Mouse (Mus musculus) CH12.LX (cell line): ENCODE results near the gene Olfr1364. TPM values are rescaled to one million over a fixed set of nuclear protein-coding genes. Genes with fewer than 3 reads are reported as not detected.

ENCODE experiments used
- DNase-seq: peaks from one replicate; pipeline ENCODE4 v3.0.0-alpha.2; 2013; ENCODE audit errors: extremely low read depth
- H3K27ac ChIP-seq: 2 replicates; pipeline ENCODE4 v1.5.1; 2012; ENCODE audit warnings: low read depth, mild to moderate bottlenecking, control low read depth, moderate library complexity; ENCODE audit not compliant: insufficient read depth
- H3K27me3 ChIP-seq: replicated peaks from 2 replicates; pipeline ENCODE3; 2012; ENCODE audit warnings: inconsistent platforms
- H3K36me3 ChIP-seq, 2 experiments: replicated peaks in 1 of 2; 2 replicates each; pipeline versions ENCODE3 to v1.6.1; 2012; ENCODE audit warnings: inconsistent platforms in 1 of 2, low read length in 1 of 2, mild to moderate bottlenecking in 1 of 2, mixed read lengths in 1 of 2, moderate library complexity in 1 of 2; ENCODE audit not compliant: control insufficient read depth in 1 of 2, insufficient read depth in 1 of 2
- H3K4me1 ChIP-seq, 2 experiments: 2 replicates each; pipeline ENCODE4 v1.6.1; 2012; ENCODE audit warnings: inconsistent platforms in 1 of 2, moderate library complexity in 1 of 2; ENCODE audit not compliant: insufficient read depth in 2 of 2, control insufficient read depth in 1 of 2
- H3K4me2 ChIP-seq: 2 replicates; pipeline ENCODE4 v1.6.1; 2012; ENCODE audit warnings: low read depth, mild to moderate bottlenecking, control low read depth; ENCODE audit not compliant: poor library complexity, insufficient read depth, severe bottlenecking
- H3K4me3 ChIP-seq, 3 experiments: fragments of 150-350 bp in 1 of 3; sonication (generic) in 1 of 3; replicated peaks in 1 of 3; 2 replicates each; pipeline versions ENCODE3 to v1.5.1; 2011 to 2012; ENCODE audit warnings: low read depth in 2 of 3, low read length in 2 of 3, mild to moderate bottlenecking in 2 of 3, moderate library complexity in 2 of 3, control low read depth in 1 of 3, improper control_type of control experiment in 1 of 3, inconsistent platforms in 1 of 3, mixed read lengths in 1 of 3; ENCODE audit not compliant: poor library complexity in 1 of 3
- H3K79me2 ChIP-seq: replicated peaks from 2 replicates; pipeline ENCODE4 v1.6.1; 2012; ENCODE audit warnings: mild to moderate bottlenecking, moderate library complexity; ENCODE audit not compliant: control insufficient read depth, poor library complexity, insufficient read depth, severe bottlenecking; ENCODE audit errors: extremely low read depth
- H3K9ac ChIP-seq: 2 replicates; pipeline ENCODE4 v1.6.1; 2012; ENCODE audit warnings: low read depth, mild to moderate bottlenecking, control low read depth, moderate library complexity; ENCODE audit not compliant: insufficient read depth
- H3K9me3 ChIP-seq: replicated peaks from 2 replicates; pipeline ENCODE3; 2012; ENCODE audit warnings: low read length, inconsistent platforms, mixed read lengths
- BHLHE40 ChIP-seq: IDR thresholded peaks from 2 replicates; pipeline ENCODE4 v1.6.1; 2011; ENCODE audit warnings: mild to moderate bottlenecking, low read depth, low read length, improper control_type of control experiment
- CHD2 ChIP-seq: IDR thresholded peaks from 2 replicates; pipeline ENCODE4 v1.6.1; 2011; ENCODE audit warnings: low read length, improper control_type of control experiment
- CTCF ChIP-seq, 2 experiments: IDR thresholded peaks in 1 of 2; conservative IDR thresholded peaks in 1 of 2; 2 replicates each; pipeline ENCODE4 v1.5.1; 2011 to 2012; ENCODE audit warnings: low read depth in 2 of 2, low read length in 2 of 2, improper control_type of control experiment in 1 of 2, inconsistent platforms in 1 of 2, mild to moderate bottlenecking in 1 of 2, moderate library complexity in 1 of 2
- E2F4 ChIP-seq: IDR thresholded peaks from 2 replicates; pipeline ENCODE4 v1.6.1; 2011; ENCODE audit warnings: low read depth, low read length, improper control_type of control experiment; ENCODE audit not compliant: insufficient replicate concordance
- ELF1 ChIP-seq: IDR thresholded peaks from 2 replicates; pipeline ENCODE4 v1.6.1; 2014; ENCODE audit warnings: low read depth, mild to moderate bottlenecking, inconsistent platforms, low read length, improper control_type of control experiment
- EP300 ChIP-seq: IDR thresholded peaks from 2 replicates; pipeline ENCODE4 v1.6.1; 2011; ENCODE audit warnings: low read length, improper control_type of control experiment
- GABPA ChIP-seq: IDR thresholded peaks from 2 replicates; pipeline ENCODE4 v1.6.1; 2012; ENCODE audit warnings: low read depth, low read length, improper control_type of control experiment, inconsistent platforms; ENCODE audit not compliant: insufficient replicate concordance
- HCFC1 ChIP-seq: IDR thresholded peaks from 2 replicates; pipeline ENCODE4 v1.6.1; 2012; ENCODE audit warnings: low read depth, mild to moderate bottlenecking, inconsistent platforms, low read length, improper control_type of control experiment
- IRF4 ChIP-seq: IDR thresholded peaks from 2 replicates; pipeline ENCODE4 v1.6.1; 2014; ENCODE audit warnings: low read depth, mild to moderate bottlenecking, inconsistent platforms, low read length, improper control_type of control experiment
- JUN ChIP-seq: IDR thresholded peaks from 2 replicates; pipeline ENCODE4 v1.6.1; 2011; ENCODE audit warnings: low read depth, mild to moderate bottlenecking, low read length, improper control_type of control experiment, moderate library complexity; ENCODE audit not compliant: insufficient read depth
- KAT2A ChIP-seq: IDR thresholded peaks from 2 replicates; pipeline ENCODE4 v1.6.1; 2012; ENCODE audit warnings: low read length, improper control_type of control experiment, inconsistent platforms; ENCODE audit not compliant: insufficient replicate concordance
- MAFK ChIP-seq: IDR thresholded peaks from 2 replicates; pipeline ENCODE4 v1.6.1; 2011; ENCODE audit warnings: low read length, improper control_type of control experiment; ENCODE audit not compliant: insufficient replicate concordance
- MAX ChIP-seq: IDR thresholded peaks from 2 replicates; pipeline ENCODE4 v1.6.1; 2011; ENCODE audit warnings: low read length, improper control_type of control experiment
- MYC ChIP-seq: IDR thresholded peaks from 2 replicates; pipeline ENCODE4 v1.6.1; 2011; ENCODE audit warnings: low read depth, mild to moderate bottlenecking, improper control_type of control experiment, low read length
- NELFE ChIP-seq: IDR thresholded peaks from 2 replicates; pipeline ENCODE4 v1.6.1; 2011; ENCODE audit warnings: low read depth, low read length, improper control_type of control experiment
- NRF1 ChIP-seq: IDR thresholded peaks from 2 replicates; pipeline ENCODE4 v1.6.1; 2014; ENCODE audit warnings: low read depth, mild to moderate bottlenecking, inconsistent platforms, low read length, improper control_type of control experiment, moderate library complexity
- PAX5 ChIP-seq: IDR thresholded peaks from 2 replicates; pipeline ENCODE4 v1.6.1; 2012; ENCODE audit warnings: low read length, inconsistent platforms, mixed read lengths
- POLR2AphosphoS2 ChIP-seq: IDR thresholded peaks from 2 replicates; pipeline ENCODE4 v1.6.1; 2011; ENCODE audit warnings: low read depth, low read length, improper control_type of control experiment
- TCF12 ChIP-seq: IDR thresholded peaks from 2 replicates; pipeline ENCODE4 v1.6.1; 2014; ENCODE audit warnings: low read depth, mild to moderate bottlenecking, inconsistent platforms, low read length, improper control_type of control experiment
- UBTF ChIP-seq: IDR thresholded peaks from 2 replicates; pipeline ENCODE4 v1.6.1; 2012; ENCODE audit warnings: low read depth, mild to moderate bottlenecking, inconsistent platforms, low read length, improper control_type of control experiment, moderate library complexity
- ZMIZ1 ChIP-seq: IDR thresholded peaks from 2 replicates; pipeline ENCODE4 v1.6.1; 2012; ENCODE audit warnings: low read depth, mild to moderate bottlenecking, inconsistent platforms, low read length, improper control_type of control experiment
- dilution Hi-C: fragments of 300-500 bp; cut with MboI; formaldehyde crosslinking; loops from 2 replicates; pipeline ENCODE4 v1.14.3; 2020; ENCODE audit warnings: low sequenced_read_pairs; ENCODE audit not compliant: extremely low pct_unique_long_range_greater_than_20kb, extremely low pct_ligation_motif_present
- in situ Hi-C: fragments of 300-500 bp; cut with MboI; formaldehyde crosslinking; loops from 3 replicates; pipeline ENCODE4 v1.14.3; 2019; ENCODE audit warnings: low sequenced_read_pairs, low pct_ligation_motif_present, low pct_unique_long_range_greater_than_20kb, mixed read lengths
- polyA plus RNA-seq: library from polyadenylated mRNA; unstranded; fragments of >175 nt; gene quantifications from 2 replicates; pipeline ENCODE4 v1.2.1, GENCODE M21; 2012; ENCODE audit warnings: low read depth; ENCODE audit not compliant: insufficient read length
- total RNA-seq, 2 experiments: library from RNA; depleted of rRNA; stranded (reverse); fragments of 300-350 nt in 1 of 2; fragments of >200 nt in 1 of 2; gene quantifications; 2 replicates each; pipeline ENCODE4 v1.2.3; 2012 to 2014

The Olfr1364 gene
- total RNA-seq (2012; rRNA removed) = not detected in 2 replicates
- not detected in 2 replicates for total RNA-seq (2014; rRNA removed)
- not detected in 2 replicates for polyA plus RNA-seq

- H3K79me2 ChIP-seq = no peaks in the 10 kb centered on the region
- H3K4me3 ChIP-seq = no peak within 1 kb of the TSS
- H3K9ac ChIP-seq = no peak within 1 kb of the TSS
- H3K9me3 ChIP-seq = no peaks in the 10 kb centered on the region
- no peak for DNase-seq
- no peak within 1 kb of the TSS for H3K27ac ChIP-seq
- dilution Hi-C loops = no loop called here
- H3K4me2 ChIP-seq = no peak within 1 kb of the TSS
- no peaks in the 10 kb centered on the region for H3K27me3 ChIP-seq
- TF ChIP-seq JUN (no peak), MAFK (no peak), ELF1 (no peak), CTCF (conservative IDR thresholded peaks at IDR 0.05 in 1 of 2, IDR thresholded peaks at IDR 0.05 in 1 of 2; ENCODE audit: low read depth in 2 of 2, low read length in 2 of 2) (no peak), POLR2AphosphoS2 (no peak), MYC (no peak), CHD2 (no peak), UBTF (no peak)
- TF ChIP-seq, all 38 proteins: peak for 0
- Histone ChIP-seq H3K36me3 (no peaks in the 10 kb centered on the region), H3K4me1 (peaks cover 0 to 3% of the 10 kb centered on the region in 2 experiments; a peak in 1 of 4 replicates)
- in situ Hi-C loops = no loop called here
These were observed at the start of gene Olfr1364 for GRCm38 (mm10) chr13:21581659-21582058. Gene Olfr1364, minus strand, starts transcription at chr13:21581759.

- Histone ChIP-seq H3K4me2 (no peak within 1 kb of the TSS), H3K27me3 (no peaks in the 10 kb centered on the region), H3K4me3 (no peak within 1 kb of the TSS), H3K9ac (no peak within 1 kb of the TSS), H3K4me1 (no peaks in the 10 kb centered on the region), H3K36me3 (no peaks in the 10 kb centered on the region), H3K9me3 (no peaks in the 10 kb centered on the region), H3K79me2 (no peaks in the 10 kb centered on the region), H3K27ac (no peak within 1 kb of the TSS)
- dilution Hi-C loops (no loop called here), in situ Hi-C loops (no loop called here)
- TF ChIP-seq MAX = no peak
- TF ChIP-seq MYC = no peak
- no peak for TF ChIP-seq EP300
- no peak for TF ChIP-seq KAT2A
- TF ChIP-seq NRF1 = no peak
- no peak for TF ChIP-seq PAX5
- no peak for TF ChIP-seq BHLHE40
- TF ChIP-seq CHD2 = no peak
- no peak for TF ChIP-seq HCFC1
- TF ChIP-seq UBTF = no peak
- no peak for TF ChIP-seq ELF1
- no peak for TF ChIP-seq ZMIZ1
- TF ChIP-seq GABPA = no peak
- no peak for TF ChIP-seq E2F4
- no peak for TF ChIP-seq POLR2AphosphoS2
- TF ChIP-seq TCF12 = no peak
- no peak for TF ChIP-seq NELFE
- TF ChIP-seq IRF4 = no peak
- no peak for DNase-seq
These were observed 32.4 kb upstream of the Olfr1364 start, which contains the start of gene Olfr1362 for GRCm38 (mm10) chr13:21613922-21614321. Gene Olfr1362, minus strand, starts transcription at chr13:21614022.
